Mouse (Mus musculus): ENCODE measurements at regions not wholly inside any gene's neighbourhood (a gene's known extent, or its start where the extent isn't known, plus 50 kb on each side); places are given as distances from the start of the nearest gene placed in this dataset.

GRCm38 (mm10) chr4:72688842-72689241 lies 163.6 kb downstream of the Aldoart1 start:
- CTCF ChIA-PET = no interaction called here

GRCm38 (mm10) chr4:72674006-72674405 lies 178.4 kb downstream of the Aldoart1 start:
- CTCF ChIA-PET = no interaction called here

- CTCF ChIA-PET = no interaction called here
These were observed 180.6 kb downstream of the Aldoart1 start for GRCm38 (mm10) chr4:72671652-72672411.

DNA sequence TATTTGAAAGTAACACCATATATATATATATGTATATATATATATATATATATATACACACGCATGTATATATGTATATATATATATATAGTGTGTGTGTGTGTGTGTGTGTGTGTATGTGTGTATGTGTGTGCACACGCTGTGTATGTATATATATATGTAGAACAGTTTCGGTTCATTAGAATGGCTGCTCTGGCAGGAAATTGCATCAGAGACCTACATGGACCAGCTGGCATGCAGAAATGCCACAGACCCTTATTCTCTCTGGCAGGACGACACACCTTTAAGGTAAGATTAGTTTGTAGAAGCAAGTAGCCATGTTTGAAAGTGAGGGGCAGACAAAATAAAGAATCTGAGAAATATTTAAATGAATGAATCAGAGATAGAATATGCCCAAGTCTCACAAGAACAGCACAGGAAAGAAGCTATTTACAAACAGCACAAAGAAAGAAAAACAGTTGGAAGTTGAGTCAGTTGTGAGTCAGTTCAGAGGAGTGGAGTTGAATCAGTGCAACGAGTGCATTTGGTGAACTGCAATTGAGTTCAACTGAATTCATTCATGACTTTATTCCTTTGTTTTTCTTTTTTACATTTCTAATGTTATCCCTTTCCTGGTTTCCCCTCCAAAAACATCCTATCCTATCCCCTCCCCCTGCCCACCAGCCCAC lies 182.5 kb downstream of the Aldoart1 start:
- CTCF ChIA-PET = no interaction called here

GRCm38 (mm10) chr4:72664379-72664778 lies 188.1 kb downstream of the Aldoart1 start:
- CTCF ChIA-PET = no interaction called here

DNA sequence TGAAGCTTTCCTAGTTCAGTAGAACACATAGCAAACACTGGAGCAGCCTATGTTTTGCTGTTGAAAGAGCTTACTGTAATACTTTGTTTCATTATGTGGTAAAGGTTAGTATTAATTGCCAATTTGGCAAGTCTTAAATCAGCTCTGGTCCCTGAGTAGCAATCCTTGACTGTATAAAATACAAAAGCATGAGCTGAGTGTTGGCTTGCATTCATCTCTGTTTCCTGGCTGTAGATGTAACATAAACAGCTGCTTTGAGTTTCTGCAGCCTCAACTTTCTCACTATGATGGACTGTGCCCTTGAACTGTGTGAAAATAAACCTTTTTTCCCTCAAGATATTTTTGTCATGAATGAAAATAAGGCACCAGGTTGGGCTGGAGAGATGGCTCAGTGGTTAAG lies 190.0 kb downstream of the Aldoart1 start:
- CTCF ChIA-PET = interaction anchor here (0.7 kb wide), 1 partner anchor 400 kb away, joined by 4 read pairs; no protein-coding TSS in a partner anchor

DNA sequence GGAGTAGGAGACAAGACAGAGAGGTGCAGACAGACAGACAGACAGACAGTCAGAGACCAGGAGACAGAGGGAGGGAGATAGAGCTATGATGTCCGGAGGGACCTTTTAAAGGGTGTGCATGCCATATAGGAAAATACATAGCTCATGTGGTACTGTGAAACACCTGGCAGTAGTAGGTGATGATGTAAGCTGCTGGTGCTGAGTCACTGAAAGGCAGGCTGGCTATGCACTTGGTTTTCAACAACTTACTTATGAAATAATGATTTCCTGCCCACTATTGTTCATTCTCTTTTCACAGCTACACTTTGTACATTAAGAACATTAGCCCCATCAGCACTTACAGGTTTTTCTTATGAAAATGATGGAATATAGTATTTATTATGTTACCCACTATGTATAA lies 196.2 kb downstream of the Aldoart1 start:
- CTCF ChIA-PET = interaction anchor here (0.7 kb wide), 1 partner anchor 146 kb away, joined by 3 read pairs; no protein-coding TSS in a partner anchor

DNA sequence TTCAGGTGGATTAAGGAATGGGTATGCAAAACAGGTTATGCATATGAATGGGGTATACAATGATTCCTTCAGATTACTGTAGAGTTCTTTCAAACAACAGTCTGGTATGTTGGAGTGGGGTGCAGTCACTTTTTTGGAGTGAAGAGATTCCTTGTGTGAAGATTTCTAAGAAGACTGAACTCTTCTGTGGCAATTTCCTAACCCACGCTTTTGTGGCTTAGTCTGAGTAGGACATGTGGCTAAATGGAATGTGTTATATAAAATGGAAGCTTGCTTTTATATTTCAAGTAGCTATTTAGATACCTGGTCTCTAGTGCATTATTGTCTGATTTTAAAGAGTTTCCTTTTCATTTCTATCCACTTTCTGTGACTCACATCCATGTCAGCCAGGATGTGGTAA lies 205.3 kb downstream of the Aldoart1 start:
- CTCF ChIA-PET = no interaction called here

GRCm38 (mm10) chr4:72629416-72629815 lies 223.0 kb downstream of the Aldoart1 start:
- CTCF ChIA-PET = no interaction called here

- CTCF ChIA-PET = no interaction called here
These were observed 225.1 kb downstream of the Aldoart1 start for GRCm38 (mm10) chr4:72627219-72627930.

DNA sequence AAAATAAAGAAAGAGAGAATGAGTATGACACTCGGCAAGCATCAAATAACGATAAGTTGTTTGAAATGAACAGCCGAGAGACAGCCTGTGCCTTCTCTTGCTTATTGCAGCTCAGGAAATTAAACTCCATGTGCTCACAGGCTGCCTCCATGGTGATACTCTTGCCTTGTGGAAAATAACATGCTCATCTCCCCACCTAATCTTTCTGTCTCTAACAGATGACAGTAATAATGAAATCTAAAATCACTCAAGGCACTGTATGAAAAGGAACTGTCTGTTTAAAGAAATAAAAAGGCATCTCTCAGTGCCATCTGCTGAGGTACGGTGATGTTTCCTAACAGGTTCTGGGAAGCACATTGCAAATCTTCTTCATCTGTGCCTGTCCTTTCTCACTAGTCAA lies 247.3 kb downstream of the Aldoart1 start:
- CTCF ChIA-PET = no interaction called here

DNA sequence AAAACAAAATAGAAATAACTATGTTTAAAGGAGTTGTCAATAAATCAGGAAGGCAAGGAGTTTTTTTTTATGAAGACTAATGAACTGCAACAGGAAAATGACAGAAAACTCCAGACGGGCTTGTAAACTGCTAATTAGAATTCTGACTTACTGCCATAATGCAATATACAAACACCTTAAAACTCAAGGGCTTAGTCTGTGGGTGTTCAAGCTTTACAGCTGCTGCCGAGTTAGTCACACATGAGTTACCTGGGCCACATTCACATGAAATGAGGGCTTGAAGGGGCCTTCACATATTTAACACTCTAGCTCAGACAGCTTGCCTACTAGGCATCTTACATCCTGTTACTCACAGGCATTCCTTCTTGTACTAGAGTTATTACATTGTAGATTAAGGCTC lies 256.9 kb downstream of the Aldoart1 start:
- CTCF ChIA-PET = no interaction called here

- CTCF ChIA-PET = no interaction called here
These were observed 260.3 kb downstream of the Aldoart1 start for GRCm38 (mm10) chr4:72592129-72592528.

GRCm38 (mm10) chr4:72574946-72575345 lies 277.5 kb downstream of the Aldoart1 start:
- CTCF ChIA-PET = no interaction called here

DNA sequence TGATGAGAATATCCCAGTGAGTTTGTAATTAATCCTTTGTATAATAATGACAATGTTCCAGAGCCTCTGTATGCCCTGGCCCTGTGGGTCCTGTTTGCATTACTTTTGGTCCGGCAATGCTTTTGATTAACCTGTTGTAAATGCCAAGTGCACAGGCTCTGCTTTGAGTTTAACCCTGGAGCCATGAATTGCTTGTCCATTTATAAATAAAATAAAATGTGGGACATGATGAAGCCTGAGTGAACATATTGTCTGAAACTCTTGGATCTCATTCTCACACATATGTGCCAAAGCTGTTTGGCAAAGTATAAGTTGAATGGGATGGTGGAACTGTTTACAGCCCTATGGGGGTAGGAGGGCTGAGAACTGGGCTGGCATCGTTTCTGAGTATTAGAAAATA lies 280.5 kb downstream of the Aldoart1 start:
- CTCF ChIA-PET = no interaction called here

- CTCF ChIA-PET = no interaction called here
These were observed 287.2 kb downstream of the Aldoart1 start for GRCm38 (mm10) chr4:72565186-72565585.

GRCm38 (mm10) chr4:72562909-72563676 lies 289.3 kb downstream of the Aldoart1 start:
- CTCF ChIA-PET = no interaction called here

- CTCF ChIA-PET = no interaction called here
These were observed 298.2 kb downstream of the Aldoart1 start for GRCm38 (mm10) chr4:72554276-72554675.

GRCm38 (mm10) chr4:72534563-72534962 lies 317.9 kb downstream of the Aldoart1 start:
- CTCF ChIA-PET = no interaction called here

DNA sequence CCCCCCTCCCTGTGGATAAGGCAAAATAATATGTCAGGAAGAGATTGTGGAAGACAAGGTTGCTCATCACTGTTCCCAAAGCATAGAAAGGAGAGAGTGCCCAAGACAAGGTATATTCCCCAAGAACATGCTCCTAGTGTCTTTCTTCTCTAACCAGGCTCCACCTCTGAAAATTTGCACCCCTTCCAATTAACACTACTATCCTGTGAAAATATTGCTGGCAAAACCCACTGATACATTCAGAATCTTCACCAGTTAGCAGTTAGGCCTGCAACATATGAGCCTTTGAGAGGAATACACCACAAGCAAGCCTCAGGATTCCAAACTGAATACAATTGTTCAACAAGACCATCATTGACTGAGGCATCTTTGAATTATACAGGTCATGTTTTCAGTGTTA lies 323.9 kb upstream of the Tle1 start:
- CTCF ChIA-PET = no interaction called here

GRCm38 (mm10) chr4:72524100-72524499 lies 323.4 kb upstream of the Tle1 start:
- CTCF ChIA-PET = no interaction called here

- CTCF ChIA-PET = interaction anchor here (0.6 kb wide), 1 partner anchor 132 kb away, joined by 4 read pairs; no protein-coding TSS in a partner anchor
These were observed 310.5 kb upstream of the Tle1 start for GRCm38 (mm10) chr4:72511220-72511619.
